Mouse (Mus musculus): ENCODE data around the gene Ripor2. TPM values are rescaled to one million over a fixed set of nuclear protein-coding genes. Genes with fewer than 3 reads are reported as not detected.
A peak's percentile ranks its signal among the peaks of the same experiment; 100 is the strongest.

The Ripor2 gene
- polyA plus RNA-seq, 1 experiment from 2014 or later: 4.4 TPM

- ATAC-seq (ENCODE audit: low read depth): no peak
- no peaks in the 10 kb centered on the region for H3K36me3 ChIP-seq (ENCODE audit: control insufficient read depth, insufficient read depth)
- H3K9ac ChIP-seq (ENCODE audit: low read depth, low read length): no peak overlapping the region
- H3K27ac ChIP-seq (ENCODE audit: low read length): peak overlapping the region; percentile 21; the same call in 1 of the 2 replicates
- no peak overlapping the region for H3K4me3 ChIP-seq (ENCODE audit: low read depth, low read length)
- no peaks in the 10 kb centered on the region for H3K27me3 ChIP-seq (ENCODE audit: control insufficient read depth, insufficient read depth, low read depth, low read length)
- 70% methylated on average over 2 of the region's 2 CpGs for WGBS (ENCODE audit: insufficient replicate concordance)
- no peak overlapping the region for H3K4me2 ChIP-seq (ENCODE audit: low read depth, low read length)
- H3K9me3 ChIP-seq (replicated peaks; ENCODE audit: control insufficient read depth, low read length): no peaks in the 10 kb centered on the region
- peaks cover 11% of the 10 kb centered on the region for H3K4me1 ChIP-seq (ENCODE audit: control insufficient read depth, low read depth, low read length)
Observed at GRCm38 (mm10) chr13:24617799-24618130, 35.8 kb downstream of the Ripor2 start.

- no peak overlapping the region for H3K4me3 ChIP-seq (ENCODE audit: low read depth, low read length)
- H3K36me3 ChIP-seq (ENCODE audit: control insufficient read depth, insufficient read depth): no peaks in the 10 kb centered on the region
- H3K9me3 ChIP-seq (replicated peaks; ENCODE audit: control insufficient read depth, low read length): no peaks in the 10 kb centered on the region
- peaks cover 6% of the 10 kb centered on the region for H3K4me1 ChIP-seq (ENCODE audit: control insufficient read depth, low read depth, low read length)
- ATAC-seq (ENCODE audit: low read depth): no peak
- WGBS (ENCODE audit: insufficient replicate concordance): 67% methylated on average over 1 of the region's 1 CpGs
- H3K27ac ChIP-seq (ENCODE audit: low read length): no peak overlapping the region
- no peak overlapping the region for H3K9ac ChIP-seq (ENCODE audit: low read depth, low read length)
- no peaks in the 10 kb centered on the region for H3K27me3 ChIP-seq (ENCODE audit: control insufficient read depth, insufficient read depth, low read depth, low read length)
- H3K4me2 ChIP-seq (ENCODE audit: low read depth, low read length): no peak overlapping the region
Observed at GRCm38 (mm10) chr13:24619711-24620110, 37.7 kb downstream of the Ripor2 start.

GRCm38 (mm10) chr13:24620439-24620838 lies 38.5 kb downstream of the Ripor2 start:
- 50% methylated on average over 6 of the region's 6 CpGs for WGBS (ENCODE audit: insufficient replicate concordance)
- Histone ChIP-seq H3K27ac (ENCODE audit: low read length) (no peak overlapping the region), H3K27me3 (ENCODE audit: control insufficient read depth, insufficient read depth, low read depth, low read length) (no peaks in the 10 kb centered on the region), H3K4me1 (ENCODE audit: control insufficient read depth, low read depth, low read length) (peaks cover 6% of the 10 kb centered on the region), H3K4me3 (ENCODE audit: low read depth, low read length) (no peak overlapping the region), H3K4me2 (ENCODE audit: low read depth, low read length) (no peak overlapping the region), H3K9ac (ENCODE audit: low read depth, low read length) (no peak overlapping the region), H3K9me3 (replicated peaks; ENCODE audit: control insufficient read depth, low read length) (no peaks in the 10 kb centered on the region), H3K36me3 (ENCODE audit: control insufficient read depth, insufficient read depth) (no peaks in the 10 kb centered on the region)
- no peak for ATAC-seq (ENCODE audit: low read depth)

- WGBS (ENCODE audit: insufficient replicate concordance): 63% methylated on average over 4 of the region's 4 CpGs
- H3K4me2 ChIP-seq (ENCODE audit: low read depth, low read length): no peak overlapping the region
- no peaks in the 10 kb centered on the region for H3K9me3 ChIP-seq (replicated peaks; ENCODE audit: control insufficient read depth, low read length)
- 0 out of 2 replicates have a peak, but pooled peaks have one; percentile 35 for ATAC-seq (ENCODE audit: low read depth)
- H3K36me3 ChIP-seq (ENCODE audit: control insufficient read depth, insufficient read depth): no peaks in the 10 kb centered on the region
- no peaks in the 10 kb centered on the region for H3K4me1 ChIP-seq (ENCODE audit: control insufficient read depth, low read depth, low read length)
- H3K9ac ChIP-seq (ENCODE audit: low read depth, low read length): no peak overlapping the region
- H3K4me3 ChIP-seq (ENCODE audit: low read depth, low read length): no peak overlapping the region
- H3K27me3 ChIP-seq (ENCODE audit: control insufficient read depth, insufficient read depth, low read depth, low read length): 0 out of 2 replicates have a peak, but pooled peaks cover 1% of the 10 kb centered on the region
- no peak overlapping the region for H3K27ac ChIP-seq (ENCODE audit: low read length)
Observed at GRCm38 (mm10) chr13:24623631-24624030, 41.6 kb downstream of the Ripor2 start.

GRCm38 (mm10) chr13:24625071-24625470 lies 43.1 kb downstream of the Ripor2 start:
- 69% methylated on average over 5 of the region's 5 CpGs for WGBS (ENCODE audit: insufficient replicate concordance)
- Histone ChIP-seq H3K4me3 (ENCODE audit: low read depth, low read length) (no peak overlapping the region), H3K27me3 (ENCODE audit: control insufficient read depth, insufficient read depth, low read depth, low read length) (0 out of 2 replicates have a peak, but pooled peaks cover 3% of the 10 kb centered on the region), H3K36me3 (ENCODE audit: control insufficient read depth, insufficient read depth) (no peaks in the 10 kb centered on the region), H3K9ac (ENCODE audit: low read depth, low read length) (no peak overlapping the region), H3K27ac (ENCODE audit: low read length) (no peak overlapping the region), H3K9me3 (replicated peaks; ENCODE audit: control insufficient read depth, low read length) (no peaks in the 10 kb centered on the region), H3K4me1 (ENCODE audit: control insufficient read depth, low read depth, low read length) (no peaks in the 10 kb centered on the region), H3K4me2 (ENCODE audit: low read depth, low read length) (no peak overlapping the region)
- ATAC-seq (ENCODE audit: low read depth): no peak

GRCm38 (mm10) chr13:24626698-24627436 lies 44.9 kb downstream of the Ripor2 start:
- Histone ChIP-seq H3K4me3 (ENCODE audit: low read depth, low read length) (no peak overlapping the region), H3K4me2 (ENCODE audit: low read depth, low read length) (no peak overlapping the region), H3K36me3 (ENCODE audit: control insufficient read depth, insufficient read depth) (no peaks in the 10 kb centered on the region), H3K27ac (ENCODE audit: low read length) (no peak overlapping the region), H3K9ac (ENCODE audit: low read depth, low read length) (no peak overlapping the region), H3K27me3 (ENCODE audit: control insufficient read depth, insufficient read depth, low read depth, low read length) (0 out of 2 replicates have a peak, but pooled peaks cover 3% of the 10 kb centered on the region), H3K9me3 (replicated peaks; ENCODE audit: control insufficient read depth, low read length) (no peaks in the 10 kb centered on the region), H3K4me1 (ENCODE audit: control insufficient read depth, low read depth, low read length) (peaks cover 2% of the 10 kb centered on the region; the same call in 1 of the 2 replicates)
- 81% methylated on average over 6 of the region's 6 CpGs for WGBS (ENCODE audit: insufficient replicate concordance)
- ATAC-seq (ENCODE audit: low read depth): no peak

GRCm38 (mm10) chr13:24628192-24628591 lies 46.2 kb downstream of the Ripor2 start:
- Histone ChIP-seq H3K27ac (ENCODE audit: low read length) (no peak overlapping the region), H3K9ac (ENCODE audit: low read depth, low read length) (no peak overlapping the region), H3K4me1 (ENCODE audit: control insufficient read depth, low read depth, low read length) (peaks cover 3% of the 10 kb centered on the region), H3K27me3 (ENCODE audit: control insufficient read depth, insufficient read depth, low read depth, low read length) (0 out of 2 replicates have a peak, but pooled peaks cover 3% of the 10 kb centered on the region), H3K36me3 (ENCODE audit: control insufficient read depth, insufficient read depth) (no peaks in the 10 kb centered on the region), H3K9me3 (replicated peaks; ENCODE audit: control insufficient read depth, low read length) (no peaks in the 10 kb centered on the region), H3K4me2 (ENCODE audit: low read depth, low read length) (no peak overlapping the region), H3K4me3 (ENCODE audit: low read depth, low read length) (no peak overlapping the region)
- WGBS (ENCODE audit: insufficient replicate concordance): 54% methylated on average over 4 of the region's 4 CpGs
- no peak for ATAC-seq (ENCODE audit: low read depth)

- 59% methylated on average over 6 of the region's 6 CpGs for WGBS (ENCODE audit: insufficient replicate concordance)
- no peak overlapping the region for H3K27ac ChIP-seq (ENCODE audit: low read length)
- H3K9ac ChIP-seq (ENCODE audit: low read depth, low read length): no peak overlapping the region
- 0 out of 2 replicates have a peak, but pooled peaks cover 3% of the 10 kb centered on the region for H3K27me3 ChIP-seq (ENCODE audit: control insufficient read depth, insufficient read depth, low read depth, low read length)
- peaks cover 7% of the 10 kb centered on the region for H3K4me1 ChIP-seq (ENCODE audit: control insufficient read depth, low read depth, low read length)
- no peak for ATAC-seq (ENCODE audit: low read depth)
- H3K4me2 ChIP-seq (ENCODE audit: low read depth, low read length): no peak overlapping the region
- H3K4me3 ChIP-seq (ENCODE audit: low read depth, low read length): no peak overlapping the region
- H3K9me3 ChIP-seq (replicated peaks; ENCODE audit: control insufficient read depth, low read length): no peaks in the 10 kb centered on the region
- H3K36me3 ChIP-seq (ENCODE audit: control insufficient read depth, insufficient read depth): no peaks in the 10 kb centered on the region
Observed at GRCm38 (mm10) chr13:24629073-24629621, 47.2 kb downstream of the Ripor2 start.

GRCm38 (mm10) chr13:24630364-24630763 lies 48.4 kb downstream of the Ripor2 start:
- ATAC-seq (ENCODE audit: low read depth): 0 out of 2 replicates have a peak, but pooled peaks have one; percentile 39
- H3K27ac ChIP-seq (ENCODE audit: low read length): no peak overlapping the region
- no peak overlapping the region for H3K9ac ChIP-seq (ENCODE audit: low read depth, low read length)
- H3K27me3 ChIP-seq (ENCODE audit: control insufficient read depth, insufficient read depth, low read depth, low read length): 0 out of 2 replicates have a peak, but pooled peaks cover 3% of the 10 kb centered on the region
- no peaks in the 10 kb centered on the region for H3K36me3 ChIP-seq (ENCODE audit: control insufficient read depth, insufficient read depth)
- peaks cover 7% of the 10 kb centered on the region for H3K4me1 ChIP-seq (ENCODE audit: control insufficient read depth, low read depth, low read length)
- no peak overlapping the region for H3K4me3 ChIP-seq (ENCODE audit: low read depth, low read length)
- WGBS (ENCODE audit: insufficient replicate concordance): 6% methylated on average over 4 of the region's 4 CpGs
- no peak overlapping the region for H3K4me2 ChIP-seq (ENCODE audit: low read depth, low read length)
- no peaks in the 10 kb centered on the region for H3K9me3 ChIP-seq (replicated peaks; ENCODE audit: control insufficient read depth, low read length)
